Mouse (Mus musculus) lung, postnatal 0 days (tissue): ENCODE measurements around the gene Patz1.

Experiments
- CTCF ChIP-seq: IDR thresholded peaks from 2 replicates; pipeline ENCODE4 v1.5.1; 2016; ENCODE audit warnings: antibody characterized with exemption, mild to moderate bottlenecking
- EP300 ChIP-seq: IDR thresholded peaks from 2 replicates; pipeline ENCODE4 v1.6.1; 2016; ENCODE audit warnings: antibody characterized with exemption, mild to moderate bottlenecking, control low read depth

GRCm38 (mm10) chr11:3348576-3349342, 60.1 kb downstream of the Patz1 start:
- no peak for TF ChIP-seq CTCF
- TF ChIP-seq EP300 = no peak
